Mouse (Mus musculus) left cerebral cortex, postnatal 10 days (tissue): Measurements from ENCODE around the gene Abi1. TPM values are rescaled to one million over a fixed set of nuclear protein-coding genes. Genes with fewer than 3 reads are reported as not detected.

Experiments used
- DNase-seq, 2 experiments: peaks; one replicate each; pipeline ENCODE4 v3.0.0; 2021 to 2022; ENCODE audit warnings: low spot score in 2 of 2, mixed read lengths in 1 of 2; ENCODE audit errors: extremely low spot score in 1 of 2
- intact Hi-C: fragments of 180-260 bp; cut with DNase I; formaldehyde crosslinking; loops from one replicate; pipeline ENCODE4 v1.15.1; 2025
- total RNA-seq, 2 experiments: library from RNA; stranded (reverse); gene quantifications; 2 replicates each; pipeline ENCODE4 v1.2.3; 2021

Gene Abi1
- total RNA-seq, 2 experiments from 2014 or later, result 121 to 131 TPM

DNA sequence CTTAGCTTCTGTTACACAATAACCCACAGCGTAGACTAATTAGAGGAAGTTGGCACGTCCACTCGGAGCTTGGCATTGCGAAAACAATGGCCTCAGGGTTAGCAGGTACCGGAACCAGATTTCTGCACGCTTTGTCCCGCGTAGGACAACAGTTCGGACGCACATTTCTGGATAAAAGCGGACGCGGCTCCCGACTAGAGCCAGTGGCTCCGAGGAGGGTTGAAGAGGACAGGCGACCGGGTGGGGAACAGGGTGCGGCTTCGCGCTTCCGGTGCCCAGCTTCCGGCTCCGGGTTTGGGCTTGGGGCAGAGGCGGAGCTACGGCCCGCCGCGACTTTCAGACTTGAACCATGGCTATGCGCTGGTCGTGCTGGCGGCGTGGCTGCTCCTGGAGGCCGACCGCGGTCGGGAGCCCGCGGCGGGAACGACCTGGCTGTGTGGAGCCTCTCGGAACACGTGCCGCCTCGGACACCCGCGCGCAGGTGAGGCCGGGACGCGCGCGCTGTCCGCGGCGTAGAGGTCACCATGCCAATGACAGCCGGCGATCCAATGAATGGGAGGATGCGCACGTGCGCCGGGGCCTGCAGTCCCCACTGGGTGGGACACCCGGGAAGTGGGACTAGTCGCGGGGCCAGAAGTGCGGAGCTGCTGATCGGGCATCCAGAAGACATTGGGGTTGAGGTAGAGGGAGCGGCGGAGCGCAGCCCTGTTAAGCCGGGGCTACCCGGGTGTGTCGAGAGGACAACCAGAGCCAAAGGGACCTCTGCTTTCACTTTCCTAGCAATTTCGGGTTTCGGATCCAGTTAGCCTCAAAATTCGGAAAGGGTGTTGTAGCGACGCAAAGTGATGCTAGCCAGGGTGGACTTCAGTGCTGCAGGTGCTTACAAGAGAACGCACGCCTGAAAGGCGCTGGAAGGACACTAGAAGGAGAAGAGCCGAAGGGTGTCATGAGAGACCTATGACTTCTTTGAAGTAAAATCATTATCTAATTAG is 144.5 kb downstream of the Abi1 start, which contains the start of gene Pdss1:
Gene Pdss1 (plus strand): TSS at position 241 of the 992 bp plus-strand sequence.
- intact Hi-C loops, result loop anchor here (5.0 kb wide), 2 partner anchors 142 to 262 kb away; partner anchors contain the start of genes Mastl and Yme1l1
- DNase-seq, result peak; percentile 86 to 94

DNA sequence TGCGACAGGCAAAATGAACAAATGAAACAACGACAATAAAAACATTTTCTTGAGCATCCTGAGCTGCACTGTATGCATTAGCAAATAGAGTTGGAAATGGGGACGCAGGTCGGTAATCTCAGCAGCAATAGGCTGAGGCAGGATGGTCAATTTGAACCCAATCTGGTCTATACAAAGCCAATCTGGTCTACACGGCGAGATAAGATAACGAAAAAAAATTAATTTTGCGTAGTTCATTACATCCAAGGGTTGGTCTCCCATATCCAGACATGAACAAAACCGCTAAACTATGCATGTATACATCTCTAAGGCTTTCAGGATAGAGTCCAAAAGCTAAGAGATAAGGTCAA is 145.1 kb downstream of the Abi1 start:
- DNase-seq, result no peak
- intact Hi-C loops, result loop anchor here (5.0 kb wide), 2 partner anchors 142 to 262 kb away; partner anchors contain the start of genes Mastl and Yme1l1

Other genes with a start within 250 kb of the Abi1 start
- gene Pdss1, start 144.7 kb downstream of the Abi1 start, total RNA-seq, result 10 to 100 TPM; 16.7 to 18.9 TPM
- 10 to 100 TPM; 64.9 to 71.4 TPM for gene Acbd5, start 27.9 kb upstream of the Abi1 start, total RNA-seq
- 1 to 10 TPM; 1.5 to 3.0 TPM for gene Mastl, start 115.8 kb upstream of the Abi1 start, total RNA-seq
- 10 to 100 TPM; 86.2 to 92.3 TPM for gene Yme1l1, start 116.1 kb upstream of the Abi1 start, total RNA-seq
- gene 4931423N10Rik, start 167.2 kb upstream of the Abi1 start, total RNA-seq, result under 1 TPM in 1 of 2 experiments, not detected in 1; 0.30 TPM